Mouse (Mus musculus) lung, adult 2 months (tissue): ENCODE results near the gene Amdhd1. TPM values are rescaled to one million over a fixed set of nuclear protein-coding genes. Genes with fewer than 3 reads are reported as not detected.

Experiments used
- DNase-seq: peaks from one replicate; pipeline ENCODE4 v3.0.0; 2022
- H3K4me1 ChIP-seq: fragments of 200-500 bp; 2 replicates; pipeline ENCODE4 v1.6.1; 2011; ENCODE audit warnings: low read length; ENCODE audit not compliant: control insufficient read depth, insufficient read depth
- H3K4me3 ChIP-seq: fragments of 200-500 bp; replicated peaks from 2 replicates; pipeline ENCODE3; 2011; ENCODE audit warnings: low read depth, mild to moderate bottlenecking, control low read depth, low read length; ENCODE audit errors: extremely low read depth
- CTCF ChIP-seq: fragments of 200-500 bp; IDR thresholded peaks from 2 replicates; pipeline ENCODE4 v1.5.1; 2011; ENCODE audit warnings: mild to moderate bottlenecking, low read length, control low read depth; ENCODE audit not compliant: insufficient read depth
- POLR2A ChIP-seq: fragments of 200-500 bp; IDR thresholded peaks from 2 replicates; pipeline ENCODE4 v1.6.1; 2011; ENCODE audit warnings: low read depth, mild to moderate bottlenecking, control low read depth, low read length, borderline replicate concordance; ENCODE audit errors: extremely low read depth
- WGBS: fragments of 180-500 bp; shearing (Covaris S2); methylation state at CpG from one replicate; pipeline ENCODE4 v1.1.7; 2018; 5-methylcytosine and 5-hydroxymethylcytosine counted together
- polyA plus RNA-seq: library from polyadenylated mRNA; depleted of rRNA; stranded (reverse); fragments of >200 nt; gene quantifications from 2 replicates; pipeline ENCODE4 v1.2.3, GENCODE M21; 2012; rRNA removed

Amdhd1 gene
- polyA plus RNA-seq, 1 experiment, result 0.31 TPM

- TF ChIP-seq POLR2A (no peak), CTCF (no peak)
- Histone ChIP-seq H3K4me3 (no peak overlapping the region), H3K4me1 (no peaks in the 10 kb centered on the region)
- DNase-seq, result no peak
- 87% methylated on average over 8 of the region's 8 CpGs for WGBS
These were observed 55.3 kb downstream of the Amdhd1 start for GRCm38 (mm10) chr10:93484511-93484910.

Other genes with a start within 250 kb of the Amdhd1 start
- gene Elk3, start 228.9 kb downstream of the Amdhd1 start, polyA plus RNA-seq, result 76.0 and 99.4 TPM in 2 replicates
- gene Lta4h, start 86.6 kb downstream of the Amdhd1 start, polyA plus RNA-seq, result 57.7 and 82.7 TPM in 2 replicates
- gene Hal, start 51.3 kb downstream of the Amdhd1 start, polyA plus RNA-seq, result 0.45 and 0.83 TPM in 2 replicates
- 0.04 and 0.05 TPM in 2 replicates for gene Ccdc38, start 599 bp upstream of the Amdhd1 start, polyA plus RNA-seq
- gene Snrpf, start 49.7 kb upstream of the Amdhd1 start, polyA plus RNA-seq, result 26.2 and 43.0 TPM in 2 replicates
- 46.6 and 54.4 TPM in 2 replicates for gene Ntn4, start 100.6 kb upstream of the Amdhd1 start, polyA plus RNA-seq